Mouse (Mus musculus) heart, embryonic 10.5 days (tissue): ENCODE data around the gene Snapc4. TPM values are rescaled to one million over a fixed set of nuclear protein-coding genes. Genes with fewer than 3 reads are reported as not detected.
"Not testable (repeated sequence)": the region's sequence is repeated elsewhere in the genome, so short reads cannot be mapped to it uniquely, and the experiment has no call there.

ENCODE experiments used
- DNase-seq: peaks from one replicate; pipeline ENCODE4 v3.0.0-alpha.2; 2017; ENCODE audit warnings: low spot score
- H3K27ac ChIP-seq: fragments of 300-500 bp; sonication (generic); 2 replicates; pipeline ENCODE4 v1.5.1; 2016; ENCODE audit warnings: mild to moderate bottlenecking
- H3K27me3 ChIP-seq: fragments of 300-500 bp; sonication (generic); 2 replicates; pipeline ENCODE4 v1.6.1; 2016; ENCODE audit warnings: mild to moderate bottlenecking; ENCODE audit not compliant: poor library complexity, insufficient read depth, severe bottlenecking
- H3K36me3 ChIP-seq: fragments of 300-500 bp; sonication (generic); 2 replicates; pipeline ENCODE4 v1.6.1; 2016; ENCODE audit warnings: mild to moderate bottlenecking, moderate library complexity
- H3K4me1 ChIP-seq: fragments of 300-500 bp; sonication (generic); 2 replicates; pipeline ENCODE4 v1.6.1; 2016; ENCODE audit warnings: mild to moderate bottlenecking
- H3K4me3 ChIP-seq: fragments of 300-500 bp; sonication (generic); 2 replicates; pipeline ENCODE4 v1.5.1; 2016; ENCODE audit warnings: mild to moderate bottlenecking, moderate library complexity
- H3K9me3 ChIP-seq: fragments of 300-500 bp; sonication (generic); 2 replicates; pipeline ENCODE4 v1.6.1; 2016; ENCODE audit warnings: mild to moderate bottlenecking, moderate library complexity
- WGBS: fragments of 180-500 bp; shearing (Covaris S2); methylation state at CpG from one replicate; pipeline ENCODE4 v1.1.7; 2016; 5-methylcytosine and 5-hydroxymethylcytosine counted together
- polyA plus RNA-seq: library from polyadenylated mRNA; unstranded; fragments of >200 nt; fragmentation: Nextera tagmentation; extraction: Ambion mirVana; gene quantifications from 2 replicates; pipeline ENCODE4 v1.2.1, GENCODE M21; 2016

Gene Snapc4
- polyA plus RNA-seq, 1 experiment from 2014 or later: 31.7 TPM

DNA sequence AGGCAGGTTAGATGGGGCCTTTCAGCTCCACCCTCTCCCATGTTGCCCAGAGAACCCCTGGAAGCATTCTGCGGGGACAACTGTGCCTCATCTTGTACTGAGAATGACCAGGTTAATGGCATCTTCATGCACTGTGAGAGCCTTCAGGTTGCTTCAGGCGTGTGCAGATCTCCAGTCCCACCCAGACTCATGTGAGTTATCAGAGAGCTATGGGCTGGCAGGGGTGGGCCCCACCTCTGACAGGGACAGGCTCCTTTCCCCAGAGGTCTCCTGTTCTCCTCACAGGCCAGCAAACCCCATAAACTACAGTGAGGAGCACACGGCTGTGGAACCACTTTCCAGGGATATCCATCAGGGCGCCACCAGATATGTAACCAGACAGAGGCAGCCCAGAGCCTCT lies 20.6 kb upstream of the Snapc4 start:
- peaks cover 78% of the 10 kb centered on the region for H3K36me3 ChIP-seq
- no peak overlapping the region for H3K4me3 ChIP-seq
- WGBS: 84% methylated on average over 4 of the region's 4 CpGs

DNA sequence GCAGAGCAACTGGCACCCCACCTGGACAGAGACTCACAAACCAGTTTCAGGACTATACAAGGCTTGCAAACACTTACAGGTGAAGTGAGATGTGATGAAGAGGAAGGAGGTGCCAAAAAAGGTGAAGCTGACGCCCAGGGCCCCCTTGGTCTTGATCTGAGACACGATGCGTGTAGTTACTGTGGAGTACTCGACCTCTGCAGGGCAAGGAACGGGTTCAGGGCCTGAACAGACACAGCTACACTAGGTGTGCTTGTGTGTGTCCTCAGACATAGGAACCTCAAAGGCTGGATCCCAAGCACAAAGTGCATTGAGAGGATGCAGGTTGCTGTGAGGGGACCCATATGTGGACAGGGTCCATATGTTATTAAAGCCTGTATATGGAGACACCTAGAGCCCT lies 19.8 kb upstream of the Snapc4 start:
- no peak overlapping the region for H3K4me3 ChIP-seq
- WGBS: 89% methylated on average over 5 of the region's 5 CpGs
- no peak overlapping the region for H3K27ac ChIP-seq
- peaks cover 17% of the 10 kb centered on the region; the same call in 1 of the 2 replicates for H3K4me1 ChIP-seq
- H3K27me3 ChIP-seq: no peaks in the 10 kb centered on the region
- DNase-seq: no peak
- H3K36me3 ChIP-seq: peaks cover 83% of the 10 kb centered on the region
- H3K9me3 ChIP-seq: no peaks in the 10 kb centered on the region

More for the DNA sequence above, 20.6 kb upstream of the Snapc4 start:
- DNase-seq: no peak
- Histone ChIP-seq H3K27me3 (no peaks in the 10 kb centered on the region), H3K9me3 (no peaks in the 10 kb centered on the region), H3K27ac (no peak overlapping the region), H3K4me1 (peaks cover 21% of the 10 kb centered on the region; the same call in 1 of the 2 replicates)

DNA sequence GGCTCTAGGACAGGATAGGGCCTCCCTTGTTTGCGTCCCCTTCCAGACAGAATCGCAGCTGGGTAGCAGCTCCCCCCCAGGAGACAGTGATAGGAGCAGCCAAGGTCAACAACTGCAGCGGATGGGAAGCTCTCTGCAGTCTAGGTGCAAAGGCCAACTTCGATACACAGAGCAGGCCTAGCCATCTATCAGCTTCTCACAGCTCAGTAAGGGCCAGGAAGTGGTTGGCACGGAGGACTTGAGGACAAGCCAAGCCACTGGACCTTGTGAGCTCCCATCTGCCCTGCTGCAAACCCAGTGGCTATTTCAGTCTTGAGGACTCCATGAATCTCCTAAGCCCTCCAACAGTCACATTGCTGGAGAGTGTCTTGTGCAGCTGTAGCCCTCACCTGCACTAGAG lies 19.2 kb upstream of the Snapc4 start:
- H3K27me3 ChIP-seq: no peaks in the 10 kb centered on the region
- peak overlapping the region; percentile 16; the same call in 1 of the 2 replicates for H3K27ac ChIP-seq
- WGBS: 76% methylated on average over 5 of the region's 5 CpGs
- H3K4me3 ChIP-seq: no peak overlapping the region
- peaks cover 86% of the 10 kb centered on the region for H3K36me3 ChIP-seq
- peaks cover 13% of the 10 kb centered on the region; the same call in 1 of the 2 replicates for H3K4me1 ChIP-seq
- no peak for DNase-seq
- H3K9me3 ChIP-seq: no peaks in the 10 kb centered on the region

DNA sequence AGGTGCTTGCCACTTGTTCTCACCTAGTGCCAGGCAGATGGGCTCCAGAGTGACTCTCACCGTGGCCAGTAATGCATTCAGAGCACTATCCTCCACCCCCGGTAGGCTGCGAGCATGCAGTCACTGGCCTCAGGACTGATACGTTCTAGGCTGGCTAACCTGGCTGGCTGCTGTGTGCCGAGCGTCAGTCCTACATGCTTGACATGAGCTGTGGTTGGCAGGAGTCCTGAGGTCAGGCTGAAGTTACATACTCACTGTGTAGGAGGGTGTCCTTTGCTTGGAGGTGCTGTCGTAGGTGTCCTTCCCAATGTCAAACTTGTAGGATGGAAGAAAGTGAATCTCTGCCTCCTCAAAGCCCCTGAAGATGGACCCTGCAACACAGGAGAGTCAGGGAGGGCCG lies 18.5 kb upstream of the Snapc4 start:
- Histone ChIP-seq H3K9me3 (no peaks in the 10 kb centered on the region), H3K4me3 (no peak overlapping the region), H3K27ac (no peak overlapping the region), H3K27me3 (no peaks in the 10 kb centered on the region), H3K36me3 (peaks cover 93% of the 10 kb centered on the region), H3K4me1 (peaks cover 11% of the 10 kb centered on the region; the same call in 1 of the 2 replicates)
- WGBS: 87% methylated on average over 8 of the region's 8 CpGs
- DNase-seq: no peak

DNA sequence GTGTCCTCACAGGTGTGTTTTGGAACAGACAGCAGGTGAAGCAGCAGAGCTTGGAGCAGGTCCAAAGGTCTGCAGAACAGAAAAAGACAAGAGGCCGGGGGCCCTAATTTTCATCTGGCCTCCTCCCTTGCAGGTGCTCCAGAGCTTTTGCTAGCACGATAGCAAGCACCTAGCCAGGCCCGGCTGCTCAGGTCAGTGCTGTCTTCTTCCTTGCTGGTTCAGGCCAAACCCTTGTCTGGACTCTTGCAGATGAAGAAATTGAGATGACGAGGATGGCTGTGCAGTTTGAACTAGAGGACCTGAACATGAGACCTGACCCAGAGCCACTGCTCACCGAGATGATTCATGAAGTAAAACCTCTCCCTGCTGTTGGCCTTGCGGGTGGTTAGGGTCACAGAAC lies 11.2 kb upstream of the Snapc4 start:
- peaks cover 74% of the 10 kb centered on the region for H3K36me3 ChIP-seq
- peaks cover 23% of the 10 kb centered on the region for H3K4me1 ChIP-seq
- H3K27me3 ChIP-seq: no peaks in the 10 kb centered on the region
- H3K27ac ChIP-seq: no peak overlapping the region
- H3K4me3 ChIP-seq: no peak overlapping the region
- H3K9me3 ChIP-seq: no peaks in the 10 kb centered on the region
- WGBS: 89% methylated on average over 6 of the region's 6 CpGs
- DNase-seq: no peak

DNA sequence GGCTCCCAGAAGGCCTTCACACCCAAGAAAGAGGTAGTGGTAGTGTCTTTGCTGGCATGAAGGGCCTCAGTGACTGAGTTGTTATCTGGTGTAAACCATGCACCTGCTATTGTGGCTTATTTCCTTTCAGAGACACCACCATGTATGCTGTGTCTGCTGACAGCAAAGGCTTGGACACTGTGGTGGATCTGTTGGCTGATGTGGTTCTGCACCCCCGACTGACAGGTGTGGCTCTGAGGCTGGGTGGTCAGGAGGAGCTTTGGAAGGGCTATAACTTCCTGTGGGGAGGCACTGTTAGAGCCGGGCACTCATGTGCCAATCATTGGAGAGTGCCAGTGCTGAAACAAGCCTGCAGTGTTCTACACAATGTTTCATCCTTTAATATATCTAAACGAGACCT lies 10.5 kb upstream of the Snapc4 start:
- no peaks in the 10 kb centered on the region for H3K9me3 ChIP-seq
- H3K36me3 ChIP-seq: peaks cover 74% of the 10 kb centered on the region
- H3K27ac ChIP-seq: no peak overlapping the region
- peaks cover 23% of the 10 kb centered on the region for H3K4me1 ChIP-seq
- DNase-seq: no peak
- H3K4me3 ChIP-seq: no peak overlapping the region
- no peaks in the 10 kb centered on the region for H3K27me3 ChIP-seq
- WGBS: 81% methylated on average over 3 of the region's 3 CpGs

DNA sequence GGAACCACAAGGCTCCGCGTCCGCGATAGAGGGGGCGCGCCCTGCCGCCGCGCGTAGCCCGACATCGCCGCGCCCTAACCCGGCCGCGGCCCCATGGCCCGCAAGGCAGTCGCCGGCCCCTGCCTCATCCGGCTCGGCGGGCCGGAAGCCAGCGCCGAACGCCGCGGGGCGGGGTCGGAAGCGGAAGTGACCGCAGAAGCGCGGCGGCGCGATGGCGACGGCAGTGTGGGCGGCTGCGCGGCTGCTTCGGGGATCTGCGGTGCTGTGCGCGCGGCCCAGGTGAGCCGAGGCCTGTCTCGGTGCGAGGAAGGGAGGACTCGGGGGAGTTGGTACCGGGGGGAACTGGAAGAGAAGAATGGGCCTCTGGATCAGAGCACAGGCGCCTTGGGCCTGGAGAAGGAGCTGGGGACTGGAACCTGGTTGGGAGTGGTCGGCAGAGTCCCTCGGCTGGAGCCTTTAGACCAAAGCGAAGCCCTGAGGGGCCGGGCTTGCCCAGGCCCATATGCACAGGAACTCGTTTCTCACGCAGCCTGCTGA lies 8.8 kb upstream of the Snapc4 start, which contains the start of the genes Entr1 and Pmpca:
Gene Entr1 (minus strand): TSS at position 163 of the 537 bp plus-strand sequence.
Gene Pmpca (plus strand): TSS at position 186 of the 537 bp plus-strand sequence.
- WGBS: under 1% methylated on average over 60 of the region's 60 CpGs
- DNase-seq: peak; percentile 88
- Histone ChIP-seq H3K4me1 (peaks cover 23% of the 10 kb centered on the region), H3K9me3 (no peaks in the 10 kb centered on the region), H3K27ac (peak within 1 kb of the TSS; percentile 92), H3K4me3 (peak within 1 kb of the TSS; percentile 95), H3K36me3 (peaks cover 74% of the 10 kb centered on the region), H3K27me3 (no peaks in the 10 kb centered on the region)

DNA sequence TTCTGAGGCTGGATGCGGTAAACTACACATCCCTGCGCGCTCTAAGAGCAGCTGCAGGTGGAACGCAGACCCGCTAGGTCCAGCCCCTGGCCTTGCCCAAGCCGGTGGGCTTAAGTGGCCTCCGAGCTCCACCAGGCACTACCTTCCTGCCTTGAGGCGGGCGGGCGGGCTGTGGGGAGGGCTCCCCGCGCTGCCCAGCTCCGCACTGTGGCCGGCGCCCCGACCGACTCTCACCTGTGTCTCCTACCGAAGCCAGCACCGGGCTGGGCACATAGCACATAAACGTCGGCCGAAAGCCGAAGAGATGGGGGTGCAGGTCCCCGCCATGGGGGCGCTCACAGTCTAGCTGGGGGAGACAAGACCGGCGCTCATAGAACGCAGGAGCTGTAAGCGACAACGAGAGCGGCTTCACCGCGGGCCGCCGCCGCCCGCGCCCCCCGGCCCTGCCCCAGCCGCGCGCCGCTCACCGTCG lies 8.3 kb upstream of the Snapc4 start:
- Histone ChIP-seq H3K36me3 (peaks cover 74% of the 10 kb centered on the region), H3K4me3 (peak overlapping the region; percentile 95), H3K27ac (peak overlapping the region; percentile 92), H3K27me3 (no peaks in the 10 kb centered on the region), H3K9me3 (no peaks in the 10 kb centered on the region), H3K4me1 (peaks cover 23% of the 10 kb centered on the region)
- no peak for DNase-seq
- under 1% methylated on average over 45 of the region's 45 CpGs for WGBS

DNA sequence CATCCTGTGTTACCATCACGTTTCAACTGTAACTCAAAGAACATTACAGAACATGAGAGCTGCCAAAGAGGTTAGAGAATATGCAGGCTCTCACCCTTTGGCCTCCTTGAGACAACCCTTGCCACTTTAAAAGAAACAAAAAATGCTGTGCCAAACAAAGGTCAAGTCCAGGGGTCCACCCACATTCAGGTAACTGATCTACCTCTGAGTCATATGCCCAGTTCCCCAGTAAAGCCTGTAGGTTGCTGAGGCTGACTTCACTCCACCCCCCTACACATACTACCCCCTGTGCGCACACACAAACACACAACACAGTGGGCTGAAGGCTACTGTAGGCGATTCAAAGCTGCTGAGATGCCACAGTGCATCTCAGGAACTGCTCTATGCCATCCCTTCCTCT lies 7.3 kb upstream of the Snapc4 start:
- DNase-seq: no peak
- peaks cover 74% of the 10 kb centered on the region for H3K36me3 ChIP-seq
- H3K27ac ChIP-seq: no peak overlapping the region; the same call in 1 of the 2 replicates
- H3K27me3 ChIP-seq: no peaks in the 10 kb centered on the region
- WGBS: 90% methylated on average over 3 of the region's 3 CpGs
- no peaks in the 10 kb centered on the region for H3K9me3 ChIP-seq
- H3K4me1 ChIP-seq: peaks cover 23% of the 10 kb centered on the region
- H3K4me3 ChIP-seq: peak overlapping the region; percentile 95

DNA sequence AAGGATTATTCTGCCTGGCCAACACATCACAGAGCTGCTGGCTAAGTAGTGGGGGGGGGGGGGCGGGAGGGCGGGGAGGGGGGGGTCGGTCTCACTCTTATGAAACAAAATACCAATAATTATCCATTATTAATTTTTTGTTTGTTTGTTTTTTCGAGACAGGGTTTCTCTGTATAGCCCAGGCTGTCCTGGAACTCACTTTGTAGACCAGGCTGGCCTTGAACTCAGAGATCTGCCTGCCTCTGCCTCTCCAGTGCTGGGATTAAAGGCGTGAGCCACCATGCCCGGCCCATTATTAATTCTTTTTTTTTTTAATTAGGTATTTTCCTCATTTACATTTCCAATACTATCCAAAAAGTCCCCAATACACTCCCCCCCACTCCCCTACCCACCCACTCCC lies 418 bp upstream of the Snapc4 start:
- 30% methylated on average over 6 of the region's 6 CpGs for WGBS
- peak overlapping the region; percentile 81 for H3K4me3 ChIP-seq
- H3K27me3 ChIP-seq, DNase-seq, H3K4me1 ChIP-seq, H3K9me3 ChIP-seq: not testable (repeated sequence)
- peak overlapping the region; percentile 83 for H3K27ac ChIP-seq
- peaks cover 71% of the 10 kb centered on the region for H3K36me3 ChIP-seq

DNA sequence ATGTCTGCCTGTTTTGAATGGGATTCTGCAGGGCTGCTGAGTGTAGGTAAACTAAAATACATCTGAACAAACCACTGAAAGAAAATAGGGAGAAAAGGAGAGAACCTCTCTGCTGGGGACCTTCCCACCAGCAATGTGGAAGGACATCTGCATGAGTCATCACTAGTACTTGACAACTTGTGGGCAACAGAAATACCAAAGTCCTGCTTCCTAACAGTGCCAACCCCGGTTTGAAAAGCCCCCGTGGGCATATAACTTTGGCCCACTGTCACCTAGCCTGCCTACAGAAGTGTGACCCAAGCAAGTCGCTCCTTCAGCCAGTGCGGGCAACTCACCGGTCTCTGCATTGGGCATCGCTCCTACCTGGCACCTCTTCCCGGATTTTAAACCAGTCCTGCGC lies 8.1 kb downstream of the Snapc4 start:
- Histone ChIP-seq H3K4me3 (no peak overlapping the region), H3K27me3 (no peaks in the 10 kb centered on the region), H3K4me1 (no peaks in the 10 kb centered on the region), H3K27ac (no peak overlapping the region), H3K9me3 (no peaks in the 10 kb centered on the region), H3K36me3 (peaks cover 99% of the 10 kb centered on the region)
- no peak for DNase-seq
- 95% methylated on average over 8 of the region's 8 CpGs for WGBS

DNA sequence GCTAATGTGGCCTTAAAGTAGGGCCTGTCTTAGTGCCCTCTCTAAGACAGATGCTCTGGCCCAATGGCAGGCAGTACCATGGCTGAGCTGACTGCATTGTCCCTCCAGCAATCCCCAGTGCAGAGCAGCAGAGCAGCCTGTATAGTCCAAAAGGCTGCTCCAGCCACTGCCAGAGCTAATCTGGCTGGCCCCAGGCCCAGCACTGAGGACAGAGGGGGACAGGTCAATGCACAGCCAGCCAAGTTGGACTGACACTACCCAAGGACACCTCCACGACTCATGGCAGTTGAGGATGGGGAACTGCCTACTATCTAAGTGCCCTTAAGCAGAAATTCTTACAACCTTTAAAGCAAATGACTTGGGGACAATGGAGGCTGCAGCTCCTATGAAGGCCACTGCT lies 11.9 kb downstream of the Snapc4 start:
- H3K4me1 ChIP-seq: peaks cover 6% of the 10 kb centered on the region; the same call in 1 of the 2 replicates
- H3K27ac ChIP-seq: no peak overlapping the region
- H3K4me3 ChIP-seq: no peak overlapping the region
- DNase-seq: no peak
- WGBS: 92% methylated on average over 1 of the region's 1 CpGs
- no peaks in the 10 kb centered on the region for H3K27me3 ChIP-seq
- no peaks in the 10 kb centered on the region for H3K9me3 ChIP-seq
- H3K36me3 ChIP-seq: peaks cover 99% of the 10 kb centered on the region

DNA sequence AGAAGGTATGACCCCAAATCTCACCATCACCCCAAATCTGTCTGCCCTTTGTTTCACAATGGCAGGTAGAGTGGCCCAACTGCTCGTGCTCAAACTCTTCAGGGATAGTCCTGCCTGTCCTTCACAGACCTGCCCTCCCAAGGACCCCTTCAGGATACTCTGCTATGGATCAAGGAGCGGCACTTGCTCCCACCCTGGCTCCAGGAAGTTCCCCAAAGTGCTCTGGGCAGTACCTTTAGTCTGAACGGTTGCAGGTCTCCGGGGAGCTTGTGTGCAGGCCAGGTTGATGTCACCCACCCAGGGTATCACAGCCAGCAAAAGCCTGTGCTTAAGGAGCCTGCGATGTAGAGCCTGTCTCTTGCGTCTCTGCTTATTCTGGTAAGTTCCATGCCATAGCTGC lies 12.5 kb downstream of the Snapc4 start:
- Histone ChIP-seq H3K9me3 (no peaks in the 10 kb centered on the region), H3K27me3 (no peaks in the 10 kb centered on the region), H3K36me3 (peaks cover 99% of the 10 kb centered on the region), H3K4me1 (peaks cover 6% of the 10 kb centered on the region; the same call in 1 of the 2 replicates), H3K4me3 (no peak overlapping the region), H3K27ac (no peak overlapping the region)
- no peak for DNase-seq
- 93% methylated on average over 6 of the region's 6 CpGs for WGBS
